Mouse (Mus musculus) gastrocnemius, adult 18-20 months (tissue): ENCODE data around the gene Pard3b. TPM values are rescaled to one million over a fixed set of nuclear protein-coding genes. Genes with fewer than 3 reads are reported as not detected.

ENCODE experiments used
- DNase-seq: peaks from one replicate; pipeline ENCODE4 v3.0.0; 2021; ENCODE audit warnings: low spot score
- total RNA-seq, 2 experiments: library from RNA; stranded (reverse); gene quantifications; 2 replicates each; pipeline ENCODE4 v1.2.3; 2021

Gene Pard3b
- total RNA-seq, 2 experiments from 2014 or later, result 4.0 to 5.3 TPM

- peak; percentile 4 for DNase-seq
Observed at GRCm38 (mm10) chr1:61924958-61925357, 286.3 kb downstream of the Pard3b start.

- no peak for DNase-seq
Observed at GRCm38 (mm10) chr1:61925541-61925940, 286.9 kb downstream of the Pard3b start.

- DNase-seq, result no peak
Observed at GRCm38 (mm10) chr1:61928131-61928761, 289.6 kb downstream of the Pard3b start.

- DNase-seq, result no peak
Observed at GRCm38 (mm10) chr1:61933574-61933973, 294.9 kb downstream of the Pard3b start.

- no peak for DNase-seq
Observed at GRCm38 (mm10) chr1:61934760-61935159, 296.1 kb downstream of the Pard3b start.

GRCm38 (mm10) chr1:61939882-61940281, 301.3 kb downstream of the Pard3b start:
- no peak for DNase-seq

GRCm38 (mm10) chr1:61961533-61961932, 322.9 kb downstream of the Pard3b start:
- DNase-seq, result no peak

- no peak for DNase-seq
Observed at GRCm38 (mm10) chr1:61962571-61962970, 323.9 kb downstream of the Pard3b start.

- no peak for DNase-seq
Observed at GRCm38 (mm10) chr1:61967124-61967523, 328.5 kb downstream of the Pard3b start.

- no peak for DNase-seq
Observed at GRCm38 (mm10) chr1:61967807-61968206, 329.2 kb downstream of the Pard3b start.

GRCm38 (mm10) chr1:61997711-61998110, 359.1 kb downstream of the Pard3b start:
- no peak for DNase-seq

- no peak for DNase-seq
Observed at GRCm38 (mm10) chr1:62008811-62009210, 370.2 kb downstream of the Pard3b start.

GRCm38 (mm10) chr1:62011712-62012111, 373.1 kb downstream of the Pard3b start:
- DNase-seq, result no peak

GRCm38 (mm10) chr1:62016536-62017300, 378.1 kb downstream of the Pard3b start:
- DNase-seq, result no peak

GRCm38 (mm10) chr1:62018276-62018675, 379.7 kb downstream of the Pard3b start:
- no peak for DNase-seq

- no peak for DNase-seq
Observed at GRCm38 (mm10) chr1:62019743-62020142, 381.1 kb downstream of the Pard3b start.

- DNase-seq, result no peak
Observed at GRCm38 (mm10) chr1:62041718-62042117, 403.1 kb downstream of the Pard3b start.

GRCm38 (mm10) chr1:62048592-62048991, 410.0 kb downstream of the Pard3b start:
- DNase-seq, result no peak

GRCm38 (mm10) chr1:62051186-62051825, 412.7 kb downstream of the Pard3b start:
- no peak for DNase-seq

GRCm38 (mm10) chr1:62053167-62053638, 414.6 kb downstream of the Pard3b start:
- no peak for DNase-seq

GRCm38 (mm10) chr1:62055280-62055679, 416.7 kb downstream of the Pard3b start:
- DNase-seq, result no peak

GRCm38 (mm10) chr1:62070617-62071016, 432.0 kb downstream of the Pard3b start:
- no peak for DNase-seq
